Mouse (Mus musculus): ENCODE results near the gene Tgfb3. TPM values are rescaled to one million over a fixed set of nuclear protein-coding genes. Genes with fewer than 3 reads are reported as not detected.
A peak's percentile ranks its signal among the peaks of the same experiment; 100 is the strongest.

The Tgfb3 gene
- 10 to 100 TPM; 41.4 to 46.1 TPM for total RNA-seq (2021)
- long read RNA-seq, experiment 1, transcript Tgfb3-201 (7 exons, 3,383 nt): major isoform, 98 of 118 reads
- long read RNA-seq, experiment 1, partial matches to known transcripts: 5 of 118 reads
- long read RNA-seq, experiment 1, other reads (novel, unspliced or antisense): 15 of 118 reads
- long read RNA-seq, experiment 2, transcript Tgfb3-201 (7 exons, 3,383 nt): major isoform, 76 of 86 reads
- long read RNA-seq, experiment 2, partial matches to known transcripts: 3 of 86 reads
- long read RNA-seq, experiment 2, other reads (novel, unspliced or antisense): 7 of 86 reads

GRCm38 (mm10) chr12:86078553-86079201 lies at the start of gene Tgfb3:
TSS of gene Tgfb3 (minus strand) at chr12:86079041.
- DNase-seq: peak; percentile 60

DNA sequence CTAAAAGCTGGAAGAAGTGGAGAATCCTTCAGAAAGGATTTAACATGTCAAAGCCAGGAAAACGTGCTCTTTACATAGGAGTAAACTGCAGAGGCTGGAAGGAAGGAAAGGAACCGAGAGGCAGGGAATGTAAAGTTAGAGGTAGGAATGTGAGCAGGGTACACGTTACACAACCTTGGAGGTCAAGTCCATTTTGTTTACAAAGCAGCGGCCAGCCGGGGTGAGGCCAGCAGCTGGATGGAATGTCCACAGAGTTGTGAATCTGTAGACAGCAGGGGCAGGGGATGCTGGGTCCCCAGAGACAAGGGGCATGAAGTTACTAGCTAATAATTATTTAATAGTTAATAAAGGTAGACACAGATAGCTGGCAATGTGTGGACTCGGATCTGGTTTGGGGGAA lies 49.3 kb upstream of the Tgfb3 start:
- no peak for DNase-seq

- DNase-seq: no peak
These were observed 45.2 kb upstream of the Tgfb3 start for GRCm38 (mm10) chr12:86124016-86124415.

- DNase-seq: no peak
These were observed 37.5 kb upstream of the Tgfb3 start for GRCm38 (mm10) chr12:86116295-86116835.

DNA sequence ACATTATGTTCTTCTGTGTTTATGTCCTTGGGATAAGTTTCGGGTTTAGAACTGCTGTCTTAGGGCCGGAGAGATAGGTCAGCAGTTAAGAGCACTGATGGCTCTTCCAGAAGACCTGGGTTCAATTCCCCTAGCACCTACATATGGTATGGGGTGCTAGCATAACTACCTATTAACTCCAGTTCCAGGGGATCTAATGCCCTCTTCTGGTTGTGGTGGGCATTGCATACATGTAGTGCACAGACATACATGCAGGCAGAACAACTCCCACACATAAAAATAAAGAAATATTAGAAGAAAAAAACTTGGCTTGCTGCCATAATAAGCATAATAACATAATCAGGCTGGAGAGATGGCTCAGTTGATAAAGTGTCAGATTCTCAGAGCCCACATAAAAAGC lies 31.8 kb upstream of the Tgfb3 start:
- no peak for DNase-seq

DNA sequence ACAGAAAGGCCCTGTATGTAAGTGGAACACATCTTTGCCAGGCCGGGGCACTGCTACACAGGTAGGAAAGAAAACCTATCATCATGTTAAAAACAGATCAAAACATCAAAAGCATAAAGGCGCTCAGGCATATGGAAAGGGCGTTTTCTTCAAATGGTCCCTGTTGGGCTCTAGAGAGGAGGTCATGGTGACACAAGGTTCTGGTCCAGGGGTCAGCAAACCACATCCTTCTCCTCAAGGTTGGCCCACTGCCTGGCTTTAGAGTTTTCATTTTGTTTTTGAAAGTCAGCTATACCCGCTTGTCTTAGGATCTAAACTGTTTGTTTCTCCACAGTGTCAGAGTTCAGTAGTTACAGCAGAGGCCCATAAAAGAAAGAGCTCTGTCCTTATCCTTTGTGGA lies 30.7 kb upstream of the Tgfb3 start:
- no peak for DNase-seq

DNA sequence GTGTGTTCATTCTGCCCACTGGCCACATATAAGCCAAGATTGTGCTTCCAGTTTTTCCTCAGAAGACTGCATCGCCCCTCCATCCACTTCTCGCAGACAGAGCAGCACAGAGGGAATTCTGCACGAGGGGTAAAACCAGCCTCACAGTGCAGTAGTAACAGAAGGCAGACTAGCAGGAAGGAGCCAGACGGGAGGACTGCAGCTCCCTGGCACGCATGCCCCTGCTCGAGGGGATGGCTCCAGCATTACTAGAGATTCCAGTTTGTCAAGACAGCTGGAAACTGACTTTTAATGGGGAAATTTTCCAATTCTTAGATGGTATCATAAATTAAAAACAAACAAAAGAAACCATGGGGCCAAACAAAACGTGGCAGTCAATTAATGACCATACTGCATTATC lies 28.8 kb upstream of the Tgfb3 start:
- no peak for DNase-seq

DNA sequence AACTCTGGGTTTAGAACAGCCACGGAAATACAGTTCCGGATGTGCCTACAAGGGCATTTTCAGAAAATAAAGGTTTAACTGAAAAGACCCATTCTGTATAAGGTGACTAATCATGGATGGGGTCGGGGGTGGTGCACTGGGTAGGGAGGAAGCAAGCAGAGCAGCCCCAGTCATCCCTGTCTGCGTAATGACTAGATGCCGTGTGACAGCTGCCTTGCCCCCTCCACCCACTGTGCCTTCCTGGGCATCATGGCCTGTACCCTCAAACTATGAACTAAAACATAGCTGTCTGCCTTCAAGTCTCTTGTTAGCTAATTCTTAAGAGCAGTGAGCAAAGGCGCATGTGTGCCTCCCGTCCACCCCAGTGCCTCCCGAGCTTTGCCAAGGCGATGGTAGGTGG lies 27.2 kb upstream of the Tgfb3 start:
- DNase-seq: no peak

- no peak for DNase-seq
These were observed 26.7 kb upstream of the Tgfb3 start for GRCm38 (mm10) chr12:86105546-86105945.

- DNase-seq: no peak
These were observed 25.5 kb upstream of the Tgfb3 start for GRCm38 (mm10) chr12:86104297-86104696.

GRCm38 (mm10) chr12:86103852-86104251 lies 25.0 kb upstream of the Tgfb3 start:
- no peak for DNase-seq

GRCm38 (mm10) chr12:86103391-86103790 lies 24.6 kb upstream of the Tgfb3 start:
- DNase-seq: no peak

GRCm38 (mm10) chr12:86102686-86103085 lies 23.8 kb upstream of the Tgfb3 start:
- DNase-seq: no peak

DNA sequence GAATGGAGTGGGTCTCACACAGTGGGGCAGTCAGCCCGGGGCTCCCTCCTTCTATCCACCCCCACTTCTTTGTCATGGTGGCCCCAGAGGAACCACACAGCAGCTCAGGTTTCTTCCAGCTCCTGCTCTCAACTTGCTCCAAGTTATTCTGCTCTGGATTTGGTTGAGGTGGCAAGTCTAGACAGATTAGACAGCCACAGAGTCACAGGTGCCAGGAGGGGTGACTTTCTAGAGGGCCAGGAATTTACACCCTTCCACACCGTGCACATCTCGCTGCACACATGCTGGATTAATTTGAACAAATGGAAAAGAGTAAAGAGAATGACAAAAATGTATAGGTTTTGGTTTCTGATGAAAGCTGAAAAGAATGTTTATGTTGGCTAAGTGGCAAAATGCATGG lies 21.9 kb upstream of the Tgfb3 start:
- no peak for DNase-seq

- no peak for DNase-seq
These were observed 18.9 kb upstream of the Tgfb3 start for GRCm38 (mm10) chr12:86097781-86098180.

DNA sequence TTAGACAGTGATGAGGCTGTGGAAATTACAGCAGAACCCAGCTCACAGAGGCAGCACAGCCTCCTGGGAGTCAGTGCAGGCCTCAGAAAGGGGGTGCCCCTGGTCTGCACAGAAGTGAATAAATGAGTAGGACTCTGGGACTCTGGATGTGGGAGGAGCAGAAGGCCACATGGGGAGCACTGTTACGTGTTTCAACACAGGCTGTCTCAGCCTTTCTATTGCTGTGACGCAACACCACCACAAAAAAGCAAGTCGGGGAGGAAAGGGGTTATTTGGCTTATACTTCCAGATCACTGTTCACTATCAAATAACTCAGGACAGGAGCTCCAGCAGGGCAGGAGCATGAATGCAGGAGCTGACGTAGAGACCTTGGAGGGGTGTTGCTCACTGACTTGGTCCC lies 17.0 kb upstream of the Tgfb3 start:
- no peak for DNase-seq

- no peak for DNase-seq
These were observed 15.2 kb upstream of the Tgfb3 start for GRCm38 (mm10) chr12:86094075-86094474.

- DNase-seq: peak; percentile 31
These were observed 12.8 kb upstream of the Tgfb3 start for GRCm38 (mm10) chr12:86091601-86092132.

GRCm38 (mm10) chr12:86090764-86091163 lies 11.9 kb upstream of the Tgfb3 start:
- no peak for DNase-seq

DNA sequence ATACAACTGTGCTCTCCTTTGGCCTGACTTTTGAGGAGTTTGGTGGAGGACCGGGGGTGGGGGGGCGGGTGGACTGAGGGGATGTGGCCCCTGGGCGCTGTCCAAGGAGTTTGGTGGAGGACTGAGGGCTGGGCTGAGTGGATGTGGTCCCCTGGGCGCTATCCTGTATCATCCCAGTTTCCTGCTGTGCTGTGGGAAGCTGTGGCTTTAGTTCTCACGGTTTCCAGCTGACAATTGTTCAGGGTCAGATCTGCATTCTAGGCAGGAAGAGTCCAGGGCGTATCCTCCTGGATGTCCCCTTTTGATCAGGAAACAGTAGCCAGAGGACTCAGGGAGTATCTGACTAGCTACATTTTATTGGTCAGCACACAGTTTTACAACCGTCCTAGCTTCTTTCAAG lies 9.2 kb upstream of the Tgfb3 start:
- peak; percentile 37 for DNase-seq

DNA sequence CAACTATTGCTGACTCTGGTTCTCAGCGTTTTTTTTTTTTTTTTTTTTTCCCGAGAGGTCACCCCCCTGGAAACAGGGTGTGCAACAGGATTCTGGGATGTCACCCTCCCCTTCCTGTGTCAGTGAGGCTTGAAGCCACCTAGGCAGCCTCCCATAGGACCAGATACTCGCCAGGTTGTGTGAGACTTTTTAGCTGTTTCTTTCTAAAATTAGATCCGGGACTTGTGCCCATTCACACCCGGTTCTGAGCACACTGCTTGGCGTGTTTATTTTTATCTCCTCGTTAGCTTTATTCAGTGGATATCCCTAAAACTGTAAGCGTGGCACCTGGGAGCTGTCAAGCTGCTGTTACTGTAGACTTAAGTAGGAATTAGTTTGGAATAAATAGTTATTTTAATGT lies 7.7 kb upstream of the Tgfb3 start:
- DNase-seq: no peak

DNA sequence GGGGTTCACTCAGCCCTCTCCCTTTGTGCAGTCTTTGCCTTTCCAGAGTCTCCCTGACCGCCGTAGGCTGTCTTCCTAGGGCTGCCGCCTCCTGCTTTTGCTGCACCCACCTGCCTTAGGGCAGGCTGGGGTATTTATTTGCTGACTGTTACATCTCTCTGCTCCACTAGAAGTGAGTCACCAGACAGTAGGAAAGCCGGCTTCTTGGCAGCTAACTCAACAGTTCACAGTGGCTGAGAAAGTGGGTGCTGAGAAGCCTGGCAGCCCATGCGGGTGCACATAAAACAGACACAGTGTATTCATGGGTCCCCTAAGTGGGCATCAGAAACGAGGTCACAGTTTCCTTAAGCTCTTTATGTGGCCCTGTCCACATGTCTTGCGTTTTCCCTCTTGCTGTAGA lies 7.0 kb upstream of the Tgfb3 start:
- no peak for DNase-seq

DNA sequence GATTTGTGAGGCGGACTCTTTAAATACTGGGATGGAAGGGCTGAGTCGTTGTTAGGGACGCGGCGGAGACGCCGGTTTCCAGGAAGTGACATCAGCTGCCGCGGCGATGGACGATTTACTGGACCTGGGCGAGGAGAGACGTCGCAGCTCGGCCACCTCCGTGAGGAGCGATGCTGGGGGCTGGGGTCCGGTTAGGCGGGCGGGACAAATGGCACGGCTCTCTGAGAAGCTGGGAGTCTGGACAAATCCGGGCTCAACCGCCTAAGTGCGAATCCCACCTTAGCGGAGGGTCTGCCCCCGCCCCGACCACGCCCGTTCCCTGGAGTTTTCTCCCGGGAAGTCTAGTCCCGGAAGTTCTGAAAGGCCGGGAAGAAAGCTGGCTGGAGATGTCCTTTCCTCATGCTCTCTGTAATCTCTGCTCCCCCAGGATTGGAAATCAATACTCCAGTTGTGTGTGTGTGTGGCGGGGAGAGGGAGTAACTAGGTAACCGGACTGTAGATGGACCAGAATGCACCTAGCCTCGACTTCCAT lies 3.7 kb upstream of the Tgfb3 start, which contains the start of gene Ift43:
Gene Ift43, plus strand, starts transcription at position 61 of the 532 bp plus-strand sequence.
- DNase-seq: peak; percentile 83
